Mouse (Mus musculus) testis, adult 2 months (tissue): ENCODE measurements around the gene Tead3.

Source experiments
- CTCF ChIP-seq: fragments of 200-500 bp; IDR thresholded peaks from 2 replicates; pipeline ENCODE4 v1.5.1; 2012; ENCODE audit warnings: low read depth, mild to moderate bottlenecking, inconsistent platforms, low read length, moderate library complexity; ENCODE audit not compliant: control insufficient read depth, insufficient read depth, insufficient replicate concordance
- POLR2A ChIP-seq: fragments of 200-500 bp; IDR thresholded peaks from 2 replicates; pipeline ENCODE4 v1.6.1; 2012; ENCODE audit warnings: low read depth, mild to moderate bottlenecking, inconsistent platforms, low read length, moderate library complexity; ENCODE audit not compliant: control insufficient read depth

- TF ChIP-seq POLR2A (no peak), CTCF (no peak)
Observed at GRCm38 (mm10) chr17:28380255-28380654, 29.6 kb upstream of the Tead3 start.
